Mouse (Mus musculus) cerebellum, postnatal 14 days (tissue): Measurements from ENCODE around the gene Trf.
A peak's percentile ranks its signal among the peaks of the same experiment; 100 is the strongest.

Experiments used
- DNase-seq, 2 experiments: peaks; one replicate each; pipeline ENCODE4 v3.0.0; 2021; ENCODE audit warnings: mixed read lengths in 2 of 2

Trf gene

GRCm38 (mm10) chr9:103230151-103230951, at the start of gene Trf, which contains the start of gene Gm20425:
Trf (minus strand) TSS chr9:103230444.
Gm20425 (minus strand) TSS chr9:103230307.
- peak; percentile 44 to 49 for DNase-seq

GRCm38 (mm10) chr9:103276876-103277275, 46.6 kb upstream of the Trf start:
- no peak for DNase-seq

- DNase-seq: no peak
Measured at GRCm38 (mm10) chr9:103275676-103276075, 45.4 kb upstream of the Trf start.

GRCm38 (mm10) chr9:103274819-103275218, 44.6 kb upstream of the Trf start:
- DNase-seq: no peak

- DNase-seq: peak in 1 of 2 experiments; percentile 14
Measured at GRCm38 (mm10) chr9:103271104-103271503, 40.9 kb upstream of the Trf start.

GRCm38 (mm10) chr9:103265778-103266177, 35.5 kb upstream of the Trf start:
- DNase-seq: no peak

- peak; percentile 80 to 87 for DNase-seq
Measured at GRCm38 (mm10) chr9:103252906-103253305, 22.7 kb upstream of the Trf start.

GRCm38 (mm10) chr9:103248618-103249017, 18.4 kb upstream of the Trf start:
- no peak for DNase-seq

GRCm38 (mm10) chr9:103246526-103247168, 16.4 kb upstream of the Trf start:
- DNase-seq: no peak

- DNase-seq: no peak
Measured at GRCm38 (mm10) chr9:103243640-103244039, 13.4 kb upstream of the Trf start.

- DNase-seq: no peak
Measured at GRCm38 (mm10) chr9:103241206-103241605, 11.0 kb upstream of the Trf start.

- DNase-seq: no peak
Measured at GRCm38 (mm10) chr9:103239471-103239870, 9.2 kb upstream of the Trf start.

GRCm38 (mm10) chr9:103234565-103235165, 4.4 kb upstream of the Trf start:
- no peak for DNase-seq

- DNase-seq: no peak
Measured at GRCm38 (mm10) chr9:103234059-103234458, 3.8 kb upstream of the Trf start.

- no peak for DNase-seq
Measured at GRCm38 (mm10) chr9:103233006-103233395, 2.8 kb upstream of the Trf start.

- no peak for DNase-seq
Measured at GRCm38 (mm10) chr9:103232232-103233005, 2.2 kb upstream of the Trf start.

GRCm38 (mm10) chr9:103229037-103229867, 992 bp downstream of the Trf start:
- DNase-seq: no peak

GRCm38 (mm10) chr9:103228370-103229003, 1.8 kb downstream of the Trf start:
- no peak for DNase-seq

GRCm38 (mm10) chr9:103227760-103228159, 2.5 kb downstream of the Trf start:
- no peak for DNase-seq

- DNase-seq: peak in 1 of 2 experiments; percentile 45
Measured at GRCm38 (mm10) chr9:103226806-103227205, 3.4 kb downstream of the Trf start.

- DNase-seq: peak in 1 of 2 experiments; percentile 43
Measured at GRCm38 (mm10) chr9:103225464-103225863, 4.8 kb downstream of the Trf start.
